Mouse (Mus musculus) right cerebral cortex, postnatal 36 days (tissue): Measurements from ENCODE around the gene Rpap3.

Source experiments
- DNase-seq, 2 experiments: peaks; one replicate each; pipeline ENCODE4 v3.0.0; 2022; ENCODE audit warnings: low spot score in 2 of 2, mixed read lengths in 1 of 2

Gene Rpap3

GRCm38 (mm10) chr15:97705211-97706050 lies at the start of gene Rpap3:
Gene Rpap3, minus strand, starts transcription at chr15:97705825.
- peak; percentile 80 to 82 for DNase-seq

- no peak for DNase-seq
Measured at GRCm38 (mm10) chr15:97755361-97755760, 49.7 kb upstream of the Rpap3 start.

GRCm38 (mm10) chr15:97754476-97754875 lies 48.9 kb upstream of the Rpap3 start:
- no peak for DNase-seq

- no peak for DNase-seq
Measured at GRCm38 (mm10) chr15:97752491-97752890, 46.9 kb upstream of the Rpap3 start.

- DNase-seq = no peak
Measured at GRCm38 (mm10) chr15:97751676-97752075, 46.1 kb upstream of the Rpap3 start.

- DNase-seq = peak; percentile 68 to 75
Measured at GRCm38 (mm10) chr15:97750697-97751096, 45.1 kb upstream of the Rpap3 start.

- DNase-seq = no peak
Measured at GRCm38 (mm10) chr15:97749841-97750240, 44.2 kb upstream of the Rpap3 start.

GRCm38 (mm10) chr15:97749397-97749796 lies 43.8 kb upstream of the Rpap3 start:
- no peak for DNase-seq

GRCm38 (mm10) chr15:97748964-97749363 lies 43.3 kb upstream of the Rpap3 start:
- no peak for DNase-seq

GRCm38 (mm10) chr15:97748309-97748708 lies 42.7 kb upstream of the Rpap3 start:
- no peak for DNase-seq

- no peak for DNase-seq
Measured at GRCm38 (mm10) chr15:97747486-97747885, 41.9 kb upstream of the Rpap3 start.

- DNase-seq = no peak
Measured at GRCm38 (mm10) chr15:97746748-97747147, 41.1 kb upstream of the Rpap3 start.

- no peak for DNase-seq
Measured at GRCm38 (mm10) chr15:97746278-97746677, 40.7 kb upstream of the Rpap3 start.

- no peak for DNase-seq
Measured at GRCm38 (mm10) chr15:97745331-97745730, 39.7 kb upstream of the Rpap3 start.

GRCm38 (mm10) chr15:97744930-97745329 lies 39.3 kb upstream of the Rpap3 start:
- DNase-seq = no peak

- no peak for DNase-seq
Measured at GRCm38 (mm10) chr15:97743961-97744525, 38.4 kb upstream of the Rpap3 start.

- DNase-seq = no peak
Measured at GRCm38 (mm10) chr15:97743210-97743609, 37.6 kb upstream of the Rpap3 start.

- DNase-seq = no peak
Measured at GRCm38 (mm10) chr15:97742600-97742999, 37.0 kb upstream of the Rpap3 start.

- no peak for DNase-seq
Measured at GRCm38 (mm10) chr15:97742074-97742473, 36.4 kb upstream of the Rpap3 start.

- DNase-seq = no peak
Measured at GRCm38 (mm10) chr15:97741662-97742061, 36.0 kb upstream of the Rpap3 start.

- DNase-seq = no peak
Measured at GRCm38 (mm10) chr15:97740283-97740732, 34.7 kb upstream of the Rpap3 start.

GRCm38 (mm10) chr15:97738923-97739322 lies 33.3 kb upstream of the Rpap3 start:
- DNase-seq = no peak

GRCm38 (mm10) chr15:97731988-97732387 lies 26.4 kb upstream of the Rpap3 start:
- DNase-seq = no peak
